Mouse (Mus musculus): ENCODE measurements at regions not wholly inside any gene's neighbourhood (a gene's known extent, or its start where the extent isn't known, plus 50 kb on each side); places are given as distances from the start of the nearest gene placed in this dataset.

GRCm38 (mm10) chr11:37412868-37413267, 177.1 kb upstream of the Tenm2 start:
- H3K4me3 ChIP-seq (ENCODE audit: insufficient read depth, low read depth, low read length), result no peak overlapping the region
- TF ChIP-seq POLR2A (IDR thresholded peaks at IDR 0.05; ENCODE audit: insufficient read depth, low read depth, low read length) (no peak), CTCF (IDR thresholded peaks at IDR 0.05; ENCODE audit: insufficient read depth, low read depth, low read length) (no peak)
- no peaks in the 10 kb centered on the region for H3K4me1 ChIP-seq (ENCODE audit: control insufficient read depth, insufficient read depth, low read length)
- 91% methylated on average over 3 of the region's 3 CpGs for WGBS
- H3K27ac ChIP-seq (ENCODE audit: insufficient read depth, low read depth, low read length), result no peak overlapping the region

DNA sequence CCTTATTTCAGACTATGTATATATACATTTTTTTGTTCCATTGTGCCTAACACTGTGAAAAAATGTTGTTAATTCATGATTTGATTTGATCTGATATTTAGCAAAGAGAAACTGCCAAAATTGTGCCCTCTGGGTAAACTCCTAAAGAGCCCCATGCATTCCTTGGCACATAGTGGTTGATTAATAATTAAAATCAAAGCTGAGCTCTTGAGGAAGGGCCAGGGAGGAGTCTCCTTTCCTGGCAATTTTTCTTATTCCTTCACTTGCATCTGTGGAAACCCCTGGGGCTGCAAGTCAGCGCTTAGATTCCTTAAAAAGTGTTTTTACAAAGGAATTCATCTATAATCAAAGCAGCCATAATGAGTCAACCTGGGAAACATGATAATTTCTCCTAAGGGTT, 132.2 kb upstream of the Tenm2 start:
- 67% methylated on average over 1 of the region's 1 CpGs for WGBS
- no peak overlapping the region for H3K4me3 ChIP-seq (ENCODE audit: insufficient read depth, low read depth, low read length)

DNA sequence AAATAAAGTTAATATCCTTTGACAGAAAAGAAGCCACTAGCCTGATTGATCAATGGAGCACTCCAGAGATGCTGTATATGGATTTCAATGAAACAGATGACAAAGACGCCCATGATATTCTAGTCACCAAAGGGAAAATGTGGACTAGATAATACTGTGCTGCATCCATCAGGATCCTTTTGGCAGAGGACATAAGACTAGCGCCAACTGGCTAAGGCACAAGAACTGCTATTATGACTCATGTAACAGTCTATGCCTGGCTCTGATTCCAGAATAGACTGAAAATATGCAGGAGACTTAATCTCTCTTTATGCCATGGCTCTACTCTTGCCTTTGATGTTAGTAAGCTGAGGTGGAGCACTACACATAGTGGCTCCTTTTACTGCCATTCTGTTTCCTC, 128.7 kb upstream of the Tenm2 start:
- Histone ChIP-seq H3K4me1 (ENCODE audit: control insufficient read depth, insufficient read depth, low read length) (no peaks in the 10 kb centered on the region), H3K27ac (ENCODE audit: insufficient read depth, low read depth, low read length) (no peak overlapping the region), H3K4me3 (ENCODE audit: insufficient read depth, low read depth, low read length) (no peak overlapping the region)
- 42% methylated on average over 2 of the region's 2 CpGs for WGBS
- TF ChIP-seq POLR2A (IDR thresholded peaks at IDR 0.05; ENCODE audit: insufficient read depth, low read depth, low read length) (no peak), CTCF (IDR thresholded peaks at IDR 0.05; ENCODE audit: insufficient read depth, low read depth, low read length) (no peak)

More for the DNA sequence above, 132.2 kb upstream of the Tenm2 start:
- Histone ChIP-seq H3K27ac (ENCODE audit: insufficient read depth, low read depth, low read length) (no peak overlapping the region), H3K4me1 (ENCODE audit: control insufficient read depth, insufficient read depth, low read length) (no peaks in the 10 kb centered on the region)
- TF ChIP-seq CTCF (IDR thresholded peaks at IDR 0.05; ENCODE audit: insufficient read depth, low read depth, low read length), result no peak
- TF ChIP-seq POLR2A (IDR thresholded peaks at IDR 0.05; ENCODE audit: insufficient read depth, low read depth, low read length), result no peak

GRCm38 (mm10) chr11:37355074-37355473, 119.3 kb upstream of the Tenm2 start:
- H3K4me3 ChIP-seq (ENCODE audit: insufficient read depth, low read depth, low read length), result no peak overlapping the region
- TF ChIP-seq CTCF (IDR thresholded peaks at IDR 0.05; ENCODE audit: insufficient read depth, low read depth, low read length), result no peak
- no peak for TF ChIP-seq POLR2A (IDR thresholded peaks at IDR 0.05; ENCODE audit: insufficient read depth, low read depth, low read length)
- WGBS, result 78% methylated on average over 2 of the region's 2 CpGs
- no peaks in the 10 kb centered on the region for H3K4me1 ChIP-seq (ENCODE audit: control insufficient read depth, insufficient read depth, low read length)
- H3K27ac ChIP-seq (ENCODE audit: insufficient read depth, low read depth, low read length), result no peak overlapping the region

DNA sequence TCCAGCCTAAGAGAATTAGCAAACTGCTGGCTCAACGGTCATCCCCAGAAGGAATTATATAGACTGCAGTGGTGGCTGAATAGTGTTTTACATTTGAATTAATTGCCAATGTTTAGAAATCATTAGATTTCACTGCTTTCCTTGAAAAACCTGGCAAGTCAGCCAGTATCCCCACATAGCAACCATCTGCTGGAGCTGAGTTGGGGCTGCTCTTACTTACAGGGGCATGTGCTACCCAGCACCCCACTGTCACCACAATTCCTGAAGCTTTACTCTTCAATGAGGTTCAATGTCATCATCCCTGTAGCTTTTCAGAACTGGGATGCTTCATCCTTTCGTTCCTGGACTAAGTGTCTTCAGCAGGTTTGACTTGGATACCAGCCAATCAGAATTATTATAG, 73.9 kb upstream of the Tenm2 start:
- TF ChIP-seq POLR2A (IDR thresholded peaks at IDR 0.05; ENCODE audit: insufficient read depth, low read depth, low read length) (no peak), CTCF (IDR thresholded peaks at IDR 0.05; ENCODE audit: insufficient read depth, low read depth, low read length) (no peak)
- WGBS, result 72% methylated on average over 2 of the region's 2 CpGs
- Histone ChIP-seq H3K4me3 (ENCODE audit: insufficient read depth, low read depth, low read length) (no peak overlapping the region), H3K27ac (ENCODE audit: insufficient read depth, low read depth, low read length) (no peak overlapping the region), H3K4me1 (ENCODE audit: control insufficient read depth, insufficient read depth, low read length) (no peaks in the 10 kb centered on the region)

DNA sequence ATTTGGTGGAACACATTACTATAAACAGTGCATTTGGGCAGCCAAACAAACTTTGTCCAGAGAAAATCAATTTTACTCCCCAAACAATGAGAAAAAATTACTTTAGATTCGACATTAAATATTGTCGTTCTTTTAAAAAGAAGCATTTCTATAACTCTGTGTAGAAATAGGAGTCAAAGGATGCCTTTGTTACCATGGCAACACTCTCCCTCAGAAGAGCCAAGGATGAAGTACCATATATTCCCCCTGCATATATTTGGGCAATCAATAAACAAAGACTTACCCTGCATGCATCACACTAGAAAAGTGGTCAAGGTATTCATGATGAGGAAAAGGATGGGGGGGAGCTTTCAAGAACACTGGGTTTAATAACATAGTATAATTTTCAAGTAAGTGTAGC, 70.9 kb upstream of the Tenm2 start:
- 59% methylated on average over 2 of the region's 2 CpGs for WGBS
- no peaks in the 10 kb centered on the region for H3K4me1 ChIP-seq (ENCODE audit: control insufficient read depth, insufficient read depth, low read length)
- TF ChIP-seq CTCF (IDR thresholded peaks at IDR 0.05; ENCODE audit: insufficient read depth, low read depth, low read length) (no peak), POLR2A (IDR thresholded peaks at IDR 0.05; ENCODE audit: insufficient read depth, low read depth, low read length) (no peak)

More for the DNA sequence above, 70.9 kb upstream of the Tenm2 start:
- H3K4me3 ChIP-seq (ENCODE audit: insufficient read depth, low read depth, low read length), result no peak overlapping the region
- H3K27ac ChIP-seq (ENCODE audit: insufficient read depth, low read depth, low read length), result no peak overlapping the region

Data from olfactory bulb, adult 2 months (tissue).